In genomic region chr19:20491950-20492349, GRCm38 (mm10) we compare ENCODE assay signal across 13 mouse cellular contexts. TPM values are rescaled to one million over a fixed set of nuclear protein-coding genes. Genes with fewer than 3 reads are reported as not detected.
DNase-seq lines count a peak whose midpoint lies in the region; ATAC-seq and TF ChIP-seq lines count a peak whose summit lies in the region.
"Had no signal": no experiment of that assay in that cellular context is flagged by ENCODE, and none has a peak within 500 bp of the region (broad histone marks: within the 10 kb centered on the region; RNA-seq: fewer than 3 reads in every experiment).

No protein-coding gene starts in this region.

- H3K27ac ChIP-seq in liver, adult 2 months (replicated peaks; ENCODE audit: insufficient read depth, low read depth, low read length), result no peak overlapping the region
- H3K27ac ChIP-seq in liver, embryonic 11.5 days (ENCODE audit: low read depth, low read length), result no peak overlapping the region
- H3K27ac ChIP-seq: heart, embryonic 15.5 days; liver, embryonic 15.5 days; midbrain, embryonic 12.5 days; neural tube, embryonic 15.5 days had no signal

- H3K27me3 ChIP-seq in liver, adult 2 months (ENCODE audit: control insufficient read depth, insufficient read depth, low read length), result no peaks in the 10 kb centered on the region
- H3K27me3 ChIP-seq in liver, embryonic 11.5 days (replicated peaks; ENCODE audit: control insufficient read depth, insufficient read depth, low read length), result no peaks in the 10 kb centered on the region
- H3K27me3 ChIP-seq: heart, embryonic 15.5 days; liver, embryonic 15.5 days; midbrain, embryonic 12.5 days; neural tube, embryonic 15.5 days had no signal

- H3K79me2 ChIP-seq in liver, adult 2 months (ENCODE audit: control insufficient read depth, insufficient read depth, low read length), result no peaks in the 10 kb centered on the region

- H3K9ac ChIP-seq in liver, adult 2 months (ENCODE audit: low read depth, low read length), result no peak overlapping the region
- H3K9ac ChIP-seq in liver, embryonic 11.5 days (ENCODE audit: low read depth, low read length), result no peak overlapping the region
- H3K9ac ChIP-seq: heart, embryonic 15.5 days; liver, embryonic 15.5 days; midbrain, embryonic 12.5 days; neural tube, embryonic 15.5 days had no signal

- no peak for TF ChIP-seq CTCF in liver, adult 2 months (IDR thresholded peaks at IDR 0.05; ENCODE audit: low read depth, low read length)

- no peaks in the 10 kb centered on the region for H3K36me3 ChIP-seq in liver, adult 2 months (ENCODE audit: control insufficient read depth, insufficient read depth, low read length)
- no peaks in the 10 kb centered on the region for H3K36me3 ChIP-seq in liver, embryonic 11.5 days (ENCODE audit: control insufficient read depth, insufficient read depth, low read length)
- H3K36me3 ChIP-seq: heart, embryonic 15.5 days; liver, embryonic 15.5 days; midbrain, embryonic 12.5 days; neural tube, embryonic 15.5 days had no signal

- no peaks in the 10 kb centered on the region for H3K9me3 ChIP-seq in liver, embryonic 11.5 days (ENCODE audit: control insufficient read depth, low read length)
- H3K9me3 ChIP-seq: heart, embryonic 15.5 days; liver, embryonic 15.5 days; midbrain, embryonic 12.5 days; neural tube, embryonic 15.5 days had no signal

- DNase-seq in adrenal gland, postnatal 10 days, result peak; percentile 48
- DNase-seq in adrenal gland, adult 18-20 months (ENCODE audit: low spot score in 2 of 2), result no peak
- DNase-seq in liver, adult 2 months (ENCODE audit: extremely low read depth, low read depth, low spot score), result peak; percentile 85
- DNase-seq in liver, embryonic 11.5 days (ENCODE audit: low spot score), result no peak
- peak; percentile 9 for DNase-seq in cerebellum, adult 9-11 months
- peak; percentile 22 for DNase-seq in large intestine, adult 2 months (ENCODE audit: low read depth, low spot score)
- no peak for DNase-seq in c-Kit-positive CD71-positive TER-119-positive erythroid progenitor cells, embryonic 14.5 days (ENCODE audit: low spot score)
- DNase-seq: kidney, adult 11 months had no signal

- no peaks in the 10 kb centered on the region for H3K4me1 ChIP-seq in liver, adult 2 months (ENCODE audit: control insufficient read depth, insufficient read depth, low read length)
- H3K4me1 ChIP-seq in liver, embryonic 11.5 days (replicated peaks; ENCODE audit: control insufficient read depth, insufficient read depth, low read length), result no peaks in the 10 kb centered on the region
- H3K4me1 ChIP-seq: heart, embryonic 15.5 days; liver, embryonic 15.5 days; midbrain, embryonic 12.5 days; neural tube, embryonic 15.5 days had no signal

- 46% methylated on average over 4 of the region's 4 CpGs for WGBS in liver, adult 2 months
- 64% methylated on average over 4 of the region's 4 CpGs for WGBS in liver, embryonic 11.5 days
- 23% methylated on average over 4 of the region's 4 CpGs for WGBS in large intestine, adult 2 months

- no peak for TF ChIP-seq POLR2A in liver, adult 2 months (IDR thresholded peaks at IDR 0.05; ENCODE audit: extremely low read depth, insufficient read depth, low read length)

- no peak overlapping the region for H3K4me2 ChIP-seq in liver, embryonic 11.5 days
- H3K4me2 ChIP-seq: heart, embryonic 15.5 days; liver, embryonic 15.5 days; midbrain, embryonic 12.5 days; neural tube, embryonic 15.5 days had no signal

- no peak for ATAC-seq in liver, embryonic 11.5 days (replicated peaks; ENCODE audit: low FRiP score)
- ATAC-seq in megakaryocyte-erythroid progenitor cell, adult 5-6 weeks (replicated peaks; ENCODE audit: low FRiP score, low TSS enrichment, poor library complexity, severe bottlenecking), result no peak

- H3K4me3 ChIP-seq in liver, adult 2 months (ENCODE audit: insufficient read depth, low read depth, low read length), result no peak overlapping the region
- no peak overlapping the region for H3K4me3 ChIP-seq in liver, embryonic 11.5 days (ENCODE audit: low read depth, low read length)
- H3K4me3 ChIP-seq: heart, embryonic 15.5 days; liver, embryonic 15.5 days; midbrain, embryonic 12.5 days; neural tube, embryonic 15.5 days had no signal

RNA-seq across cellular contexts. Expression of gene Aldh1a1, which starts 0.6 kb away (rescaled TPM):
- 10 to 100 TPM; 29.7 to 40.7 TPM for total RNA-seq in adrenal gland, postnatal 10 days (2021)
- total RNA-seq in adrenal gland, adult 18-20 months (2021), result 100 to 1,000 TPM; 122 to 515 TPM
- total RNA-seq in liver, adult 2 months (2014; rRNA removed), result 515 and 885 TPM in 2 replicates
- 277 and 442 TPM in 2 replicates for polyA plus RNA-seq in liver, adult 2 months (2012; rRNA removed)
- 0.55 and 1.3 TPM in 2 replicates for polyA plus RNA-seq in liver, embryonic 11.5 days (2014; fragmentation: Nextera tagmentation; extraction: Ambion mirVana)
- 33.0 and 37.6 TPM in 2 replicates for polyA plus RNA-seq in large intestine, adult 2 months (2012; rRNA removed)
- 60.8 and 69.0 TPM in 2 replicates for total RNA-seq in megakaryocyte-erythroid progenitor cell, adult 5-6 weeks (2014; fragmentation: Nextera tagmentation)
- 133 and 184 TPM in 2 replicates for total RNA-seq in megakaryocyte-erythroid progenitor cell, adult 5-6 weeks (2017)

Comparison
In these comparisons a context has a peak if more than half of its experiments do, and no peak if none do; other contexts are left out.
1. DNase-seq: peak in adrenal gland, postnatal 10 days (single experiment), liver, adult 2 months (single experiment), cerebellum, adult 9-11 months (single experiment) and large intestine, adult 2 months (single experiment); none in adrenal gland, adult 18-20 months (0 of 2), liver, embryonic 11.5 days (single experiment) and c-Kit-positive CD71-positive TER-119-positive erythroid progenitor cells, embryonic 14.5 days (single experiment).